Mouse (Mus musculus): ENCODE data around the gene Foxc2.

Gene Foxc2

GRCm38 (mm10) chr8:121115948-121116347 lies at the start of gene Foxc2:
Foxc2 (plus strand) TSS chr8:121116171.
- DNase-seq (ENCODE audit: low spot score): peak; percentile 82

GRCm38 (mm10) chr8:121071454-121071853 lies 44.5 kb upstream of the Foxc2 start:
- DNase-seq (ENCODE audit: low spot score): peak; percentile 55

DNA sequence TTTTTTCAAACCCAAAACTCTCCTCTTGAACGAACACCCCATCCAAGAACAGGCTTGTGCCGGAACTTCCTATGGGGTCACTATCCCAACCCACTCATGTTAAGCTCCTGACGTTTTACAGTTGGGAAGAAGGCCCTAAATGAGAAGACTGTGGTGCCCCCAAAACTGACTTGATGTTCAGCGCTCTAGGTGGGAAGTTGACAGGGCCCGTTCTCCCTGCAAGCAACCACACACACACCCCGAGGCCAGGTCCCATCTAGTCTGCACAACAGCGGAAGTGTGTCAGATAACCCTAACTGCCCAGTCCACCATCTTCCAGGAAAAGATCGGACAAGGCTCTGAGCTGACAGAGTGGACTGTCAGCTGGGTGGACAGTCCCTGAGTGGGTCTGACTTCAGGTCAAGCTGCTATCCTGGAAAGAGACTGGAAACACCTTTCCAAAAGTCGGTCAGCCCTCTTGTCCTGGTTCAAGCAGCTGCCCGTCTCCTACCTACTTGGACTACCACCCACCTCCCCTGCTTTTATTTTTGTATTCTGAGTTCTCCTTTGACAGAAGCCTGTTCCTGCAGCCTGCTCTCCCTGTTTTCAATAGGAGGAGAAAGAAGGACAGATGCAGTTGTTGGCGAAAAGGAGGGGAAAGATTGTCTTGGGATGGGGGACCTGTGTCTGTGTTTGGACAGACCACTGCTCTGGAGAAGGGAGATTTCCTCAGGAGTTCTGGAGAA lies 43.4 kb upstream of the Foxc2 start:
- no peak for DNase-seq (ENCODE audit: low spot score)

- DNase-seq (ENCODE audit: low spot score): peak; percentile 31
Measured at GRCm38 (mm10) chr8:121073174-121074107, 42.5 kb upstream of the Foxc2 start.

GRCm38 (mm10) chr8:121074108-121074847 lies 41.7 kb upstream of the Foxc2 start:
- DNase-seq (ENCODE audit: low spot score): no peak

DNA sequence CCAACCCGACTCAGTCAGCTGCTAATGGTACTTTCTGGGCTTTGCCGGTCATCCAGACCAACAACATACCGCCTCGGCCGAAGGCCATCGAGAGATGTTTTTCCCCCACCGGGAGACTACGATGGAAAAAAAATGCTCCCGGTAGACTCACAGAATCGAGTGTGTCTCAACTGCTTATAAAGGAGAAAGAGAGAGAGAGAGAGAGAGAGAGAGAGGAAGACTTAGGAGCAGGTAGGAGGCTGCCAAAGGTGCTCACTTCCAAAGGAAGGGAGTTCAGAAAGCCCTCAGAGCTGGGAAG lies 41.2 kb upstream of the Foxc2 start:
- DNase-seq (ENCODE audit: low spot score): no peak

DNA sequence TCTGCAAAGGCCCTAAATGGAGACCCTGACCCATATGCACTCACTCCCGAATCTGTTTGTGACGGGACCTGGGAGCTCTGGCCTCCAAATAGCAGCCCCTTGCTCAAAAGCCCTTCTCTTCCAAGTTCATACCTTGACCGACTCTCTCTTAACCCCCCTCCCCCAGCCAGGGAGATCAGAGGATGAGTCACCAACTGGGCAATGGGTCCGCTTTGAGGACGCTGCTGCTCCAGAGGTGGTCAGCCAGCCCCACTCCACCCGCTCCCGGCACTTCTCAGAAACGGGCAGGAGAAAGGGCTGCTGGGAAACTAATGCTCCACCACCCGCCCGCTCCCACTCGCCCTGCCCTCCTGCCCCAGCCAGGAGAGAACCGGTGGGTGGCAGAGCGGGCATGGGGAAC lies 40.0 kb upstream of the Foxc2 start:
- no peak for DNase-seq (ENCODE audit: low spot score)

DNA sequence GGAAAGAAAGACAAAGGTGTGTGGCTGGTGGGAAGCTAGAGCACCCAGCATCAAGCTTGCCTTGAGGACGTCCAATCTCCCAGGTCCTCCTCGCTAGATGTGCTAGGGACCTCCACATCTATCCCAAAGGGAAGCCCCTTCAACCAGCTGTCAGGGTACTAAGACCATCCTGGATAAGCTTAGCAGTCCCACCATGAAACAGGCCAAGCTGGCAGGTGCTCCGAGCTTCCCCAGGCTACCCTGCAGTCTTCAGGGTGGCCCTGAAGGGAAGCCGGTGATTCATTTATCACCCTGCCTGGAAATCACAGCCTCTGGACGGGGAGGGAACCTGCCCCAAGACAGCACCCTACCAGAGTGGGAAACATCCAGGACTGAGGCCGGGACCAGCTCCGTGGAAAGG lies 39.4 kb upstream of the Foxc2 start:
- no peak for DNase-seq (ENCODE audit: low spot score)

GRCm38 (mm10) chr8:121078721-121079120 lies 37.2 kb upstream of the Foxc2 start:
- DNase-seq (ENCODE audit: low spot score): no peak

DNA sequence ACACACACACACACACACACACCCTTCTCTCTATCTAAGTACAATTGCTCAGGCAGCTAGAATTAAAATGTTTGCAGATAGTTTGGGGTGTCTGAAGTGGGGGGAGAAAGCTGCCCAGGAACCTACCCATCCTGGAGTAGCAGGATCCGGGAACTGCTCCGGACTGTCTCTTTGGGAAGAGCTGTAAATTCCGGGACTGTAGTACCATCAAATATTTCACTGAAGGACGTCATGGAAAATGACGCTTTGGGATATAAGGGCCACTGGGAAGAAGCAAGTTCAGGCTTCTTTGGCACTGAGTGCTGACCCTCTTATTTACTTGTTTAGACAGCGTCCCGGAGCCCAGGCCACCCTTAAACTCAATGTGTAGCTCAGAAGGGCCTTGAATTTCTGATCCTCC lies 36.8 kb upstream of the Foxc2 start:
- no peak for DNase-seq (ENCODE audit: low spot score)

DNA sequence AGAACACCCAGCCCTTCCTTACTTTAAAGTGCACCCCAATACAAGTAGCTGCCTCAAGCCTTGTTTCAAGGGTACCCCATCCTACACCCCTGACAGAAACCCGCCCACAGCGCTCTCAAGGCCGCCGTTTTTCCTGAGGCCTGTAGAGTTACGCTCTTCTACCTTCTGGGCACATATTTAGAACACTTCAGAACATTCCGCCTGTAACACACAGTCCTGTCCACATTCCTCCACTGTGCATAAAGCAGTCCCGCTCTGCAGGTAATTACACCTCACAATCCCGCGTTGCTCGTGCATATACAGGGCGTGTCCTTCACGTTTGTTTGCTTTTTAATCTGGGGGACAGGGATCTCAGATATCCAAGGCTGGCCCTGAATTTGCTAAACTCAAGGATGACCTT lies 36.0 kb upstream of the Foxc2 start:
- no peak for DNase-seq (ENCODE audit: low spot score)

- DNase-seq (ENCODE audit: low spot score): no peak
Measured at GRCm38 (mm10) chr8:121080361-121081090, 35.4 kb upstream of the Foxc2 start.

- no peak for DNase-seq (ENCODE audit: low spot score)
Measured at GRCm38 (mm10) chr8:121081398-121081797, 34.6 kb upstream of the Foxc2 start.

- DNase-seq (ENCODE audit: low spot score): no peak
Measured at GRCm38 (mm10) chr8:121082218-121083092, 33.5 kb upstream of the Foxc2 start.

DNA sequence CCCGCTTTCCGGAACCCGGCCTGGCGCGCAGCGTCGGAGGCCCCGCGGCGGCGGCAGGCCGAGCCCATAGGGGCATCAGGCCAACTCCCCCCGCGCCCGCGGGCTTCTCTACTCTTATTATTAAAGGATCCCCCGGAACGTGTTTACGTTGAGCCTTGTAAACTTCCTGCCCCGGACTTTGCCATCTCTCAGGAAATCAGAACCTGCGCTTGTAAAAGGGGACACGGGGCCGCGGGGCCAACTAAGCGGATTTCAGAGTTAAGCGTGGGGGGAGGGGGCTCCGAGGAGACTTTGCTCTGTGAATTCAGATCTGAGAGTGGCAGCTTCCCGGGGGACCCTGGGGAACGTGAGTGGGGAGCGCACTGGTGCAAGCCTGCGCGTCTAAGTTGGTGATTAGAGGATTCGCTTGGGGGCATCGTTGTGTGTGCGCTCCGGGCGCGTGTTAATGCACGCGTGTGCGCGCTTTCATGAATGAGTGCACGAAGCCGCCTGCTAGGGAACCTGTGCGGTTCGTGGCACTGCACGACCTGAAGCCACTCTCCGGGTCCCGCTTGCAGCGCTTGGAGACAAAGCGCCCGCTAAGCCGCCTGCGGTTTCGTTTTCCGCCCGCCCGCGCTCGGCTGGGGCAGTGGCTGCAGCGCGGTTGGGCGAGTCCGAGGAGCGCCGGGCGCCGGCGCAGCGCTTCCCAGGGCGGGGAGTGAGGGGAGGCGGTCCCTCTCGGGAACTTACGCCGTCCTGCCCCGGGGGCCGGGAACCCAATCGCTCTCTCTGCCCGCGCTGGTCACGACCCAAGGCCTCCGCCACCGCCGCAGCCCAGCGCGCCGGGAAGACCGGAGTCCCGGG lies 32.7 kb upstream of the Foxc2 start:
- DNase-seq (ENCODE audit: low spot score): peak; percentile 83

- peak; percentile 88 for DNase-seq (ENCODE audit: low spot score)
Measured at GRCm38 (mm10) chr8:121083936-121084209, 32.1 kb upstream of the Foxc2 start.

DNA sequence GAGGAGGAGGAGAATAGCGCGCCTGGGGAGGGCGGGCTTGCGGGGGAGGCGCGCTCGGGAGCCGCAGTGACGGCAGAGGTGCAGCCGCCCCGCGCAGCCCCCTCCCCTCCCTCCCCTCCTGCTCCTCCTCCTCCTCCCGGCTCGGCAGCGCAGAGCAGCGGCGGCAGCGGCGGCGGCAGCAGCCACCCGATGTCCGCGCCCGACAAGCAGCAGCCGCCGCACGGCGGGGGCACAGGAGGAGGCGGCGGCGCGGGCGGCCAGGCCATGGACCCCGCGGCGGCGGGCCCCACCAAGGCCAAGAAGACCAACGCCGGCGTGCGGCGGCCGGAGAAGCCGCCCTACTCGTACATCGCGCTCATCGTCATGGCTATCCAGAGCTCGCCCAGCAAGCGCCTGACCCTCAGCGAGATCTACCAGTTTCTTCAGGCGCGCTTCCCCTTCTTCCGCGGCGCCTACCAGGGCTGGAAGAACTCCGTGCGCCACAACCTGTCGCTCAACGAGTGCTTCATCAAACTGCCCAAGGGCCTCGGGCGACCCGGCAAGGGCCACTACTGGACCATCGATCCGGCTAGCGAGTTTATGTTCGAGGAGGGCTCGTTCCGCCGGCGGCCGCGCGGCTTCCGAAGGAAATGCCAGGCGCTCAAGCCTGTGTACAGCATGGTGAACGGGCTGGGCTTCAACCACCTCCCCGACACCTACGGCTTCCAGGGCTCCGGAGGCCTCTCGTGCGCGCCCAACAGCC lies 31.6 kb upstream of the Foxc2 start, which contains the start of gene Foxf1:
Foxf1 (plus strand) TSS at position 177 of the 742 bp plus-strand sequence.
- no peak for DNase-seq (ENCODE audit: low spot score)

DNA sequence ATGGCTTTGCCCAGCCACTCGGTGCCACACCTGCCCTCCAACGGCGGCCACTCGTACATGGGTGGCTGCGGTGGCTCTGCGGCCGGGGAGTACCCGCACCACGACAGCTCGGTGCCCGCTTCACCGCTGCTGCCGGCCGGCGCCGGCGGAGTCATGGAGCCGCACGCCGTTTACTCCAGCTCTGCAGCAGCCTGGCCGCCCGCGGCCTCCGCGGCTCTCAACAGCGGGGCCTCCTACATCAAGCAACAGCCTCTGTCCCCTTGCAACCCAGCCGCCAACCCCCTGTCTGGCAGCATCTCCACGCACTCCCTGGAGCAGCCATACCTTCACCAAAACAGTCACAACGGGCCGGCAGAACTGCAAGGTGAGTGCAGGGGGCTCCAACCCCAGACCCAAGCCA lies 31.0 kb upstream of the Foxc2 start:
- DNase-seq (ENCODE audit: low spot score): no peak

GRCm38 (mm10) chr8:121085561-121085960 lies 30.4 kb upstream of the Foxc2 start:
- DNase-seq (ENCODE audit: low spot score): no peak

Data from yolk sac, embryonic 10.5 days (tissue).